Mouse (Mus musculus) brain, embryonic 14.5 days (tissue): ENCODE data around the gene Perm1. TPM values are rescaled to one million over a fixed set of nuclear protein-coding genes. Genes with fewer than 3 reads are reported as not detected.

Experiments
- DNase-seq: peaks from one replicate; pipeline ENCODE4 v3.0.0-alpha.2; 2011; ENCODE audit warnings: low read depth
- CTCF ChIP-seq: fragments of 200-500 bp; IDR thresholded peaks from 2 replicates; pipeline ENCODE4 v1.5.1; 2012; ENCODE audit warnings: inconsistent platforms, mild to moderate bottlenecking, moderate library complexity, borderline replicate concordance; ENCODE audit not compliant: insufficient read depth, insufficient read length; ENCODE audit errors: extremely low read depth
- POLR2A ChIP-seq: fragments of 200-500 bp; IDR thresholded peaks from 2 replicates; pipeline ENCODE4 v1.6.1; 2012; ENCODE audit warnings: mild to moderate bottlenecking, inconsistent platforms, borderline replicate concordance; ENCODE audit not compliant: poor library complexity, insufficient read depth, insufficient read length, severe bottlenecking; ENCODE audit errors: extremely low read depth
- polyA plus RNA-seq: library from polyadenylated mRNA; depleted of rRNA; stranded (reverse); fragments of >200 nt; gene quantifications from 2 replicates; pipeline ENCODE4 v1.2.3, GENCODE M21; 2012

The Perm1 gene
- polyA plus RNA-seq, 1 experiment, result 1.7 TPM

DNA sequence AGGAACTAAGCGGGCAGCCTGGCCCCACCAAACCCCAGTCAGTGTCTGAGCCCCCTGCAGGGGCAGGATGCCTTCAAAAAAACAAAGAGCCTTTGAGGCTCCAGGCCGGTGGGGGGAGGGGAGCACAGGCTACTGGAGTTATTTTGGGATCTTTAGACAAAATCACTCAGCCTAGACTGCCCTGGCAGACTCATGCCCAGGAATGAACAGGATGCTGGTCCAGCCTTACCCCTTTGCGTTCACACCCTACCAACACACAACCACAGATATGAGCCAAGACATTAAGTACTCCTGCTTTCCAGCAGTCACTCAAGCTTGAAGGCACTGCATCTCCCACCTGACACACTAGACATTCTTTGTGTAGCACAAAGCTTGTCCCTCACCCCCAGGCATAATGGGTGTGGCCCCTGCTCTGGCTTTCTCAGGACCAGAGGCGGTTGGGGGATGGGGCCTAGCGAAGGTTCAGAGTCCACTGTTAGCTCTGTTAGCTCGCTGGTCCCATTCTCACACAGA, 26.8 kb upstream of the Perm1 start:
- TF ChIP-seq POLR2A (no peak), CTCF (no peak)
- peak; percentile 88 for DNase-seq

DNA sequence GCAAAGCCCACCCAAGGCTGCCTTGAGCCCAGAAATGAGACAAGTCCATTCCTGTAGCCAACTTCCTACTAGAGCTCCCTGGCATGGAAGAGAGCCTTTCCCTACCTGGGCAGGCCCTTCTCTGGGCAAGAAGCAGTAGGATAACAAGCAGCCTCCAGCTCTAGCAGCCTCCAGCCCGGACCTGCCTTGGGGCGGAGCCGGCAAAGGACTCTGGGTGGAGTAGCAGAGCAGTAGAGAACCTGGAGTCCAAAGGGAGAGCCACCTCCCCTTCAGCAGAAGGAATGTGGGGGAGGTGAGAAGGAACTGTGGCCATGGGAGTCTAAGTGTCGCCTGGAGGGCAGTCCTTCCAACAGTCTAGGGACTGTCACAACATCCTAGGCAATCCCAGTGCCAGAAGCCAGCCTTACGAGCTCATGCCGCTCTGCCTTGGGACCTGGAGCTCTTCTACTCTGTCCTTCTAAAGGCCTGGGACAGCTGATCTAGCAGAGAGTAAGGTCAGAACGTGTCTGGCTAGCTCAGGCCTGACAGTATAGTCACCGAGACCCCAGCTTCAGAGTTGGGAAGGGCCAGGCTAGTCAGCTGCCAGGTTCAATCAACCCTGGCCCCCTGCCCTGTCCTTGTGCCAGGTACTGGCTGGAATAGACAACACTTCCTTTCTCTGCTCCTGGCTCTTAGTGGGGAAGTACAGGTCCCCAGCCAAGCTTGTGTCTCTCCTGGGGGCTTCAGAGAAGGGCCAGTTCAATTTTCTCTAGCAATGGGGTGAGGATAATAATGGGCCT, 23.1 kb upstream of the Perm1 start:
- no peak for TF ChIP-seq CTCF
- DNase-seq, result peak; percentile 65

DNA sequence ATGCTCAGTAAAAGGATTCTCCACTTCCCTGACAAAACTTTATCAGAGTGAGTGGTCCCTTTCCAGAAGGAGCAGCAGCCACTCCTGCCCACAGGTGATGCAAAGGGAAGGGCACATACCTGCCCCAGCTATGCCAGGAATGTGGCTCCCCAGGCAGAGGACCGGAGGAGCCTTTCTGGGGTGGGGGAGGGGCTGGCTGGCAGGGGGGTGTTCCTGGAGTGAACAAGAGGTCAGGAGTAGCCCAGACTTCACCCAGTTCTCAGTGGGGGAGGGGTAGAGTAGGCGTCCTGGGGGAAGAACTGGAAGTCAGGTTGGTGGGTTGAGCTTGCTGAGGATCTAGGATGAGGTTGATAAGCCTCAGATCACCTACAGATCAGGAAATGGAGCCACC, 22.5 kb upstream of the Perm1 start:
- DNase-seq, result no peak
- TF ChIP-seq POLR2A (no peak), CTCF (no peak)

DNA sequence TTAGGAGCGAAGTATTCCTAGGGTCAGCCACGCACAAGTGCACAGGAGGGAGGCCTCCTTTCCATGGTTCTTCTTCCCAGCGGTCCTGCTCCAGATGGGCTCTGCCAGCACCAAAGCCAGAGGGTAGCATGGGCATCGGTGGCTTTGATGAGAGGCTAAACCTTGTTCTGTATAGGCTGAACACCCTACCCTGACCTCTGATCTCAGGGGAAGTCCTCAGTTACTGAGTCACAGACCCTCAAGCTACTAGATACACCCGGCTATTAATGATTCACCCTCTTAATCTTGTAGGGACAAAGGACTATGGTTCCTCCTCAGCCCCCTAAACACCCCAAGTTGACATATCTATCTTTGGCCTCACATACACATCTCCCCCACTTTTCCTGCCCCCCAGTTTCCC, 21.8 kb upstream of the Perm1 start:
- TF ChIP-seq POLR2A (no peak), CTCF (no peak)
- DNase-seq, result no peak

DNA sequence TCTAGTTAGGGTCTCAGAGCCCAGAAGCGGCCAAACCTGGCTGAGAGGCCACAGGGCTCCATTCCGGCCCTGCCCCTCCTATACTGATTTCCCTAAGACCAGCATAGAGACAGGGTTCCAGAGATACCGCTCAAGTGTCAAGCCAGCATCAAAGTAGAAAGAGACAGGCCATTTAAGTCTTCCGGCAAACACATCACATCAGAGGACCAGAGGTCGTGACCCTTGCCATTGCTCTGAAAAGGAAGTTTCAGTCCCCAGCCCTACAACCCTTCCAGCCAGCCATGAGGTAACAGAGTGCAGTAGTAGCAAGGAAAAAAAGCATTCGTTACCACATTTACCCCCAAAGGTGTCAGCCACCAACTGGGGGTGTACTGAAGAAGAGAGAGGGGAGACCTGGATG, 21.3 kb upstream of the Perm1 start:
- no peak for TF ChIP-seq POLR2A
- no peak for TF ChIP-seq CTCF
- no peak for DNase-seq

DNA sequence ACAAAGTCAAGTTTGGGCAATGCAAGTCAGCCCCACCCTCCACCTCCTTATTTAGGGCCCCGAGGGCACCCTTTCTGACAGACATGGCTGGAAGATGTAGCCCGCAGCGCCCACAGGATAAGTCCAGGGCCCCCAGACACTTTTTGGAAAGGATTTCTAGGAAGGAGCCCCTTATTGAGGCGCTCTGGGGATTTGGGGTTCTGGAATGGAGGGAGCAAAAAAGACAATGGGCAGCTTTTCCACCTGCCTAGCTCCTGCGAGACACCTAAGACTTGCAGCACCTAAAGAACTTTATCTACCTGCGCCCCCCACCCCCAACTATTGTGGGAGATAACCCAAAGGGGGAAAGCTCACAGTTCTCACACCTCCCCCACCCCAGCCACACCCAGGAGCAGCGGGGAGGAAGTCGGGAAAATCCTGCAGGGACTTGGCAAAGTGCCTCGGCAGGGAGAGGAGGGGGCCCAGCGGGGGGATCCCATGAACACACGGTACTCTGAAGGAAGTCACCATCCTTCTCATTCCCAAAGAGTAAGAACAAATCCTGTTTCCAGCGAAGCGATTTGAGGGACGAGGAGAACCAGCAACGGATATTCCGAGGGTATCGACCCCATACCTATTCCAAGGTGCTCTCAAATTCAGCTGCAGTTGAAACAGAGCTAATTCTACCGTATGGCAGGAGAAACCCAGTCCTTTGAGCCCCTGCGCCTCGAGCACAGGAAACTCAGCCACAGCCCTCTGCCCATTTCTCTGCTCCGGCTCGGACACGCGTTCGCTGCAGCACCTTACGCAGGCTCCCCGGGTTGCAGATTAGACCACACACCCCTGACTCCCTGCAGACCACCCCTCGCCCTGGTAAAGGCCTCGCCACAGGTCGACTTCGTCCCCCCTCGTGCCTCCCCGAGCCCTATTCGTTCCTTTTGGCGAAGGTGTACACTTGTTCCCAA, 19.5 kb upstream of the Perm1 start:
- TF ChIP-seq POLR2A (no peak), CTCF (no peak)
- DNase-seq, result peak; percentile 90

DNA sequence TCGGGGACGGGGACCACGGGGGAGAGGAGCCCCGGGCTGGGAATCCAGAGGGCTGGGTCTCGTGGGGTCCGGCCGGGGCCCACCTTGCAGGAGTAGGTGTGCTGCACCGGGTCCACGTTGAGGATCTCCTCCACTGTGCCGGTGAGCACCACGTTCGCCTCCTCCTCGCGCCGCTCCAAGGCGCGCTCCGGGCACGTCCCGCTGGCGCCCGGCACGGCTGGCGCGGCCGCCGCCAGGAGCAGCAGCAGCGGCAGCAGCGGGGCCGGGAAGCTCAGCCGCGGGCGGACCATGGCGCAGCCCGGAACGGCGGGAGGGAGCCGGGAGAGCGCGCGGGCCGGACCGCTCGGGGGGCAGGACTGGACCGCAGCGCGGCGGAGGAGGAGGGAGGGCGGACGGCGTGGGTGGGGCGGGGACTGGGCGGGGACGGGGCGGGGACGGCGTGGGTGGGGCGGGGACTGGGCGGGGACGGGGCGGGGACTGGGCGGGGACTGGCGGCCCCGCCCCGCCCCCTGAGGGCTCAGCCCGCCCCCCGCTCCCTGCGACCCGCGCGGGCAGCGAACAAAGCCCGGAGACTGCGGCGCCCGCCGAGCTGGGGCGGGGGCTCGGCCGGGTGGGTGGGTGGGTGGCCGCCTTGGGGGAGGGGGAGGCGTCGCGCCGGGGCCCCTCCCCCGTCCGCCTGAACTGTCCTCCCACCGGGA, 18.4 kb upstream of the Perm1 start, which contains the start of gene Agrn:
Gene Agrn (minus strand): TSS at position 358 of the 698 bp plus-strand sequence.
- TF ChIP-seq CTCF, result no peak
- peak; percentile 69 for TF ChIP-seq POLR2A
- no peak for DNase-seq

DNA sequence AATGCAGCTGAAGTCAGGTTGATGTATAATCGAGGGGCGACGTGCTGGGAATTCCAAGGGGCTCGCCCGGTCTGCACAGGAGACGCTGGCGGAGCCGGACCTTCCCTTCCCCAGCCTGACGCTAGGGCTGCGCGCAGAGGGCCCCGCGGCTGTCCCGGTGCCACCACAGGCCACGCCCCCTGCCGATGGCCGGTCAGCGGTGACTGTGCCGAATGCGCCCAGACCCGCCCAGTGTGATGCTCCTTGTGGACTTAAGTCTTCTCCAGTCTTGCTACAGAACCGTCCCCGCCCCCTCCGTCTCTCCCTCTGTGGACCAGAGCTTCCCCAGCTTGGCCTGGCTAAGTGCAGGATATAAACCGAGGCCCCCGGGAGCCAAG, 17.9 kb upstream of the Perm1 start:
- TF ChIP-seq CTCF (0 out of 2 replicates have a peak, but pooled peaks have one; percentile 21), POLR2A (peak; percentile 51)
- peak; percentile 97 for DNase-seq

DNA sequence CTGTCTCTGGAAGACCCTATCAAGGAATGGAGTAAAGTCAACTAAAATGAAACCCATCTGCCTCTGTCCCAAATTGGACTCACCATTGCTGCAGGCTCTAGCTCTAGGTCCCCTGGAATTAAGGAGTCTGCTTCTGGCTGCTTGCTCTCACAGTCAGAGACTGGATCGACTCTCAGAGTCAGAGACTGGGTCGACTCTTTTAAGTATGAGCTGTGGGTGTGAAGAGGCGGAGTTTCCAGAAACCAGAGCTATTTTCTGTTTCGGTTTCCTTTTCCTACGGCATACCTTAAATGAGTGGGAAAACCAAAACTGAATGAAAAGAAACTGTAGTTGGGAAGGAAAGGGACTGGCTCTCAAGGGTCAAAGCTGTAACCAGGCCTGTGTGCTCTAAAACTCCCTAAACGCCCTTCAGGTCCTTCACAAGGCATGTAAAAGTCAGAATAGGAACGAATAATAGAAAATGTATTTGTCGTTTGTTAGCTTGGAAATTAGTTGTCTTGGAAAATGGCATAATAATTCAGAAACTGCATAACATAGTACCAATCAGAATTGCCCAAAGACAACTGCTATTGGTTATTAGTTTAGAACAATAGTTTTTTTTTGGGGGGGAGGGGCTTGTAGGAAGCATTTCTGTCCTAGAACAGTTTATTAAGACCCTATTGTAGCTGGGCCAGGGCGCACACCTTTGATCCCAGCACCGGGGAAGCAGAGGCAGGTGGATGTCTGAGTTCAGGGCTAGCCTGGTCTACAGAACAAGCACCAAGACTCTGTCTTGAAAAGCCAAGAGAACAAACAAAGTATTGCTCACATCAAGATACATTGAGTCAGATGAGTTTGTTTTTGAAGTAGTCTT, 14.8 kb upstream of the Perm1 start, which contains the start of gene Isg15:
Gene Isg15 (minus strand): TSS at position 196 of the 853 bp plus-strand sequence.
- TF ChIP-seq POLR2A, result no peak
- TF ChIP-seq CTCF, result no peak

DNA sequence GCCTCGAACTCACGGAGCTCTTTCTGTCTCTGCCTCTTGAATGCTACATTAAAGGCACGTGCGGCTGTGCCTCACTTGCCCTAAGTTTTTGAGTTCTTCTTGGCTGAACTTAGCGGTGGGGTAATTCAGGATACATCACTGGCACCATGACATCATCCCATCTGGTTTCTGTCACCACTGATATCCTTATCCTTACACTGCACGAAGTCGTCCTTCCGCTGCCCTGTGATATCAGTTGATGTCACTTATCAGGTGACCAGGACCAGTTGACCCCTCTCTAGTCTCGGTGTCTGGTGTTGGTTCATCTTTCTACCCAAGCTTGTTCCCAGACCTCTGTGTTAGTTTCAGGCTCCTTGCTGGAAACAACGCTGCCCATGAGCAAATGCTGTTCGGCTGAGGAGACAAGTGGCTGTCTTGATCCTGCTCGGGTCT, 13.2 kb upstream of the Perm1 start:
- no peak for TF ChIP-seq POLR2A
- TF ChIP-seq CTCF, result no peak
- DNase-seq, result no peak

More for the DNA sequence above, 14.8 kb upstream of the Perm1 start, which contains the start of gene Isg15:
- no peak for DNase-seq
